Comparison of ENCODE assay signal across 29 mouse cellular contexts in genomic region chr12:24860436-24860835, GRCm38 (mm10). TPM values are rescaled to one million over a fixed set of nuclear protein-coding genes. Genes with fewer than 3 reads are reported as not detected.
DNase-seq lines count a peak whose midpoint lies in the region; ATAC-seq and TF ChIP-seq lines count a peak whose summit lies in the region.
"Had no signal": no experiment of that assay in that cellular context is flagged by ENCODE, and none has a peak within 500 bp of the region (broad histone marks: within the 10 kb centered on the region; RNA-seq: fewer than 3 reads in every experiment).

No protein-coding gene starts in this region.

- H3K27me3 ChIP-seq in forebrain, embryonic 15.5 days: no peaks in the 10 kb centered on the region
- no peaks in the 10 kb centered on the region for H3K27me3 ChIP-seq in forebrain, embryonic 11.5 days (ENCODE audit: control insufficient read depth, insufficient read depth, low read length)
- H3K27me3 ChIP-seq: embryonic facial prominence, embryonic 13.5 days; heart, embryonic 12.5 days; heart, embryonic 15.5 days; hindbrain, embryonic 13.5 days; intestine, embryonic 15.5 days had no signal

- H3K4me2 ChIP-seq in forebrain, embryonic 15.5 days (replicated peaks): no peak overlapping the region
- no peak overlapping the region for H3K4me2 ChIP-seq in forebrain, embryonic 11.5 days (ENCODE audit: low read depth, low read length, severe bottlenecking)
- H3K4me2 ChIP-seq: embryonic facial prominence, embryonic 13.5 days; heart, embryonic 12.5 days; heart, embryonic 15.5 days; hindbrain, embryonic 13.5 days; intestine, embryonic 15.5 days had no signal

- H3K4me1 ChIP-seq in forebrain, embryonic 15.5 days: peaks cover 35% of the 10 kb centered on the region
- no peaks in the 10 kb centered on the region for H3K4me1 ChIP-seq in forebrain, embryonic 11.5 days (replicated peaks; ENCODE audit: control insufficient read depth, insufficient read depth, low read length)
- H3K4me1 ChIP-seq: intestine, embryonic 15.5 days had no signal

- no peak for TF ChIP-seq CTCF in layer of hippocampus, adult 2 months (conservative IDR thresholded peaks at IDR 0.05)

- no peaks in the 10 kb centered on the region for H3K36me3 ChIP-seq in forebrain, embryonic 15.5 days
- H3K36me3 ChIP-seq in forebrain, embryonic 11.5 days (ENCODE audit: control insufficient read depth, insufficient read depth, low read length): no peaks in the 10 kb centered on the region
- H3K36me3 ChIP-seq: embryonic facial prominence, embryonic 10.5 days; embryonic facial prominence, embryonic 13.5 days; heart, embryonic 12.5 days; heart, embryonic 15.5 days; hindbrain, embryonic 10.5 days; hindbrain, embryonic 13.5 days; intestine, embryonic 15.5 days had no signal

- H3K27ac ChIP-seq in forebrain, embryonic 15.5 days (replicated peaks): no peak overlapping the region
- no peak overlapping the region for H3K27ac ChIP-seq in forebrain, embryonic 11.5 days (ENCODE audit: low read depth, low read length)
- peak overlapping the region; percentile 43; the same call in 1 of the 2 replicates for H3K27ac ChIP-seq in layer of hippocampus, adult 2 months
- H3K27ac ChIP-seq: embryonic facial prominence, embryonic 10.5 days; embryonic facial prominence, embryonic 13.5 days; gastrocnemius, adult 2 months; heart, embryonic 15.5 days; hindbrain, embryonic 10.5 days; hindbrain, embryonic 13.5 days; intestine, embryonic 15.5 days had no signal

- no peak overlapping the region for H3K9ac ChIP-seq in forebrain, embryonic 15.5 days (replicated peaks)
- no peak overlapping the region for H3K9ac ChIP-seq in forebrain, embryonic 11.5 days (ENCODE audit: low read length)
- H3K9ac ChIP-seq: embryonic facial prominence, embryonic 13.5 days; heart, embryonic 12.5 days; heart, embryonic 15.5 days; hindbrain, embryonic 13.5 days; intestine, embryonic 15.5 days had no signal

- no peaks in the 10 kb centered on the region for H3K9me3 ChIP-seq in forebrain, embryonic 15.5 days
- H3K9me3 ChIP-seq in forebrain, embryonic 11.5 days (ENCODE audit: control insufficient read depth, low read length): no peaks in the 10 kb centered on the region
- H3K9me3 ChIP-seq: embryonic facial prominence, embryonic 10.5 days; embryonic facial prominence, embryonic 13.5 days; heart, embryonic 12.5 days; heart, embryonic 15.5 days; hindbrain, embryonic 10.5 days; hindbrain, embryonic 13.5 days; intestine, embryonic 15.5 days had no signal

- WGBS in forebrain, embryonic 15.5 days: 50% methylated on average over 9 of the region's 9 CpGs
- WGBS in forebrain, embryonic 11.5 days: 88% methylated on average over 9 of the region's 9 CpGs

- no peak for DNase-seq in forebrain, embryonic 11.5 days (ENCODE audit: low spot score)
- DNase-seq in layer of hippocampus, adult 2 months (ENCODE audit: low spot score in 2 of 2): peak in 1 of 2 experiments; percentile 37
- DNase-seq in layer of hippocampus, postnatal 10 days (ENCODE audit: low spot score in 2 of 2): no peak
- peak; percentile 30 for DNase-seq in layer of hippocampus, adult 9-11 months
- no peak for DNase-seq in T-cell, adult 2 months (ENCODE audit: low spot score)
- DNase-seq: adrenal gland, postnatal 10 days; adrenal gland, postnatal 36 days; cerebellum, adult 11-12 months; cerebellum, adult 8-10 months; cerebellum, postnatal 10 days; cerebellum, postnatal 36 days; embryo, embryonic 11 days; gastrocnemius, adult 2 months; gastrocnemius, postnatal 14 days; heart, adult 11 months; heart, postnatal 10 days; heart, postnatal 36 days; kidney, adult 11 months had no signal

- no peak overlapping the region for H3K4me3 ChIP-seq in forebrain, embryonic 15.5 days
- no peak overlapping the region for H3K4me3 ChIP-seq in forebrain, embryonic 11.5 days (ENCODE audit: low read depth, low read length)
- no peak overlapping the region for H3K4me3 ChIP-seq in layer of hippocampus, adult 2 months
- H3K4me3 ChIP-seq: embryonic facial prominence, embryonic 10.5 days; embryonic facial prominence, embryonic 13.5 days; erythroblast, embryonic 14.5 days; gastrocnemius, adult 2 months; heart, embryonic 12.5 days; heart, embryonic 15.5 days; hindbrain, embryonic 10.5 days; hindbrain, embryonic 13.5 days; intestine, embryonic 15.5 days had no signal

- peak; percentile 76 for ATAC-seq in forebrain, embryonic 15.5 days (replicated peaks)
- ATAC-seq in forebrain, embryonic 11.5 days (replicated peaks; ENCODE audit: low FRiP score): no peak
- ATAC-seq: CD4-positive, CD25-positive, alpha-beta regulatory T cell, adult 4 months; hindbrain, embryonic 16.5 days; intestine, embryonic 15.5 days had no signal

RNA-seq across cellular contexts. Expression of gene Mboat2, which starts 29.8 kb away (rescaled TPM):
- polyA plus RNA-seq in forebrain, embryonic 15.5 days (2015; fragmentation: Nextera tagmentation; extraction: Ambion mirVana): 70.7 and 72.5 TPM in 2 replicates
- 55.7 and 59.3 TPM in 2 replicates for polyA plus RNA-seq in forebrain, embryonic 11.5 days (2014; fragmentation: Nextera tagmentation; extraction: Ambion mirVana)
- 10 to 100 TPM; 87.0 to 99.6 TPM for total RNA-seq in layer of hippocampus, adult 2 months (2021)
- 10 to 100 TPM; 55.7 to 57.8 TPM for total RNA-seq in layer of hippocampus, postnatal 10 days (2021)
